Mouse (Mus musculus): ENCODE data around the gene Themis2. TPM values are rescaled to one million over a fixed set of nuclear protein-coding genes. Genes with fewer than 3 reads are reported as not detected.

Themis2 gene
- total RNA-seq (2012; rRNA removed), result 14.2 and 17.1 TPM in 2 replicates
- 9.3 and 10.2 TPM in 2 replicates for total RNA-seq (2014; rRNA removed)
- polyA plus RNA-seq (2012; ENCODE audit: insufficient read length, low read depth), result 30.7 and 35.7 TPM in 2 replicates

DNA sequence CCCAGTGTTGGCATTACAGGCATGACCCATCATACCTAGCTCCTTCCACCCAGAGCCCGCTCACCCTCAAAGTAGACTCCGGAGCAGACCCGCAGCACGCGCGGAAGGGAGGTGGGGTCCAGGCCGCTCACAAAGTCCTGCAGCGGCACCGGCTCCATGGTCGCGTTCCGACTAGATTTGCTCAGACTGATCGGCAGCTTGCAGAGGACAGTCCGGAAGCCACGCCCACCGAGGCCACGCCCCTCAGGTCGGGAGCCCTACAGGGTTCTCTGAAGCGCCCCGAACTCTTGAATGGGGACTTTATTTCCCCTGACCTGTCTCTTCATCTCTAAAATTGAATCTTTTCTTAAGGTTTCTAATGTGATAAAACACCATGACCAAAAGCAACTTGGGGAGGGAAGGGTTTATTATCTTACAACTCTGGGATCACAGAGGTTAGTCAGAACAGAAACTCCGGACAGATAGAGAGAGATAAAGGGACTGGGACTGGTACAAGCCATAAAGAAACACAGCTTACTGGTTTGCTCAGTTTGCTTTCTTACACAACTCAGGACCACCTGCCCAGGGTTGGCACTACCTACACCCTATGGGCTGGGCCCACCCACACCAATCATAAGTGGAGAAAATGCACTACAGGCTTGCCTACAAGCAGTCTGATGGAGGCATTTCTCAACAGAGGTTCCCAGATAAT lies at the start of gene Themis2:
TSS of gene Themis2 (minus strand) at position 192 of the 691 bp plus-strand sequence.
- Histone ChIP-seq H3K4me3 (replicated peaks in 1 of 3; ENCODE audit: low read depth in 2 of 3, low read length in 2 of 3, poor library complexity in 1 of 3) (peak within 1 kb of the TSS; percentile 74 to 83 (median 81)), H3K4me2 (ENCODE audit: insufficient read depth, low read depth, poor library complexity, severe bottlenecking) (peak within 1 kb of the TSS; percentile 87), H3K4me1 (ENCODE audit: control insufficient read depth in 1 of 2, insufficient read depth in 2 of 2) (peaks cover 9 to 51% of the 10 kb centered on the region in 2 experiments), H3K9me3 (replicated peaks; ENCODE audit: low read length) (no peaks in the 10 kb centered on the region), H3K27ac (ENCODE audit: insufficient read depth, low read depth) (peak within 1 kb of the TSS; percentile 51), H3K36me3 (replicated peaks in 1 of 2; ENCODE audit: control insufficient read depth in 1 of 2, insufficient read depth in 1 of 2, low read length in 1 of 2) (peaks cover 10 to 18% of the 10 kb centered on the region in 2 experiments), H3K27me3 (replicated peaks) (no peaks in the 10 kb centered on the region), H3K9ac (ENCODE audit: insufficient read depth, low read depth) (peak within 1 kb of the TSS; percentile 87), H3K79me2 (replicated peaks; ENCODE audit: control insufficient read depth, extremely low read depth, insufficient read depth, poor library complexity, severe bottlenecking) (peaks cover 16% of the 10 kb centered on the region)
- DNase-seq (ENCODE audit: extremely low read depth), result peak; percentile 86
- TF ChIP-seq ETS1 (conservative IDR thresholded peaks at IDR 0.05; ENCODE audit: low read depth, low read length) (no peak), POLR2A (IDR thresholded peaks at IDR 0.05; ENCODE audit: low read depth, low read length) (peak; percentile 91), MXI1 (IDR thresholded peaks at IDR 0.05; ENCODE audit: low read depth, low read length) (peak; percentile 55), SIN3A (IDR thresholded peaks at IDR 0.05; ENCODE audit: low read length) (peak; percentile 16; the same call in 1 of the 2 replicates), TCF12 (IDR thresholded peaks at IDR 0.05; ENCODE audit: low read depth, low read length) (peak; percentile 79), USF1 (IDR thresholded peaks at IDR 0.05; ENCODE audit: low read depth, low read length) (no peak), KAT2A (IDR thresholded peaks at IDR 0.05; ENCODE audit: insufficient replicate concordance, low read length) (no peak), ZC3H11A (IDR thresholded peaks at IDR 0.05; ENCODE audit: low read depth, low read length) (no peak), CHD2 (IDR thresholded peaks at IDR 0.05; ENCODE audit: low read length) (no peak), RCOR1 (conservative IDR thresholded peaks at IDR 0.05; ENCODE audit: low read depth, low read length) (no peak), RAD21 (IDR thresholded peaks at IDR 0.05; ENCODE audit: low read depth, low read length) (no peak), POLR2AphosphoS2 (IDR thresholded peaks at IDR 0.05; ENCODE audit: low read depth, low read length) (no peak; the same call in 1 of the 2 replicates), JUND (conservative IDR thresholded peaks at IDR 0.05; ENCODE audit: low read depth, low read length) (no peak), TBP (conservative IDR thresholded peaks at IDR 0.05; ENCODE audit: low read depth, low read length) (0 out of 2 replicates have a peak, but pooled peaks have one; percentile 59), ZKSCAN1 (IDR thresholded peaks at IDR 0.05; ENCODE audit: borderline replicate concordance, low read depth, low read length) (no peak), UBTF (IDR thresholded peaks at IDR 0.05; ENCODE audit: low read depth, low read length) (0 out of 2 replicates have a peak, but pooled peaks have one; percentile 44), ZNF384 (IDR thresholded peaks at IDR 0.05; ENCODE audit: low read depth, low read length) (no peak), USF2 (conservative IDR thresholded peaks at IDR 0.05; ENCODE audit: low read depth, low read length) (no peak), CTCF (conservative IDR thresholded peaks at IDR 0.05 in 1 of 2, IDR thresholded peaks at IDR 0.05 in 1 of 2; ENCODE audit: low read depth in 2 of 2, low read length in 2 of 2) (no peak), BHLHE40 (IDR thresholded peaks at IDR 0.05; ENCODE audit: low read depth, low read length) (no peak), IRF4 (IDR thresholded peaks at IDR 0.05; ENCODE audit: low read depth, low read length) (peak; percentile 19; the same call in 1 of the 2 replicates), PAX5 (IDR thresholded peaks at IDR 0.05; ENCODE audit: low read length) (no peak), MYC (IDR thresholded peaks at IDR 0.05; ENCODE audit: low read depth, low read length) (no peak), ELF1 (IDR thresholded peaks at IDR 0.05; ENCODE audit: low read depth, low read length) (peak; percentile 72), SMC3 (IDR thresholded peaks at IDR 0.05; ENCODE audit: low read depth, low read length) (no peak), MAFK (IDR thresholded peaks at IDR 0.05; ENCODE audit: insufficient replicate concordance, low read length) (no peak), NELFE (IDR thresholded peaks at IDR 0.05; ENCODE audit: low read depth, low read length) (peak; percentile 72), CHD1 (IDR thresholded peaks at IDR 0.05; ENCODE audit: low read depth, low read length) (no peak), ZMIZ1 (IDR thresholded peaks at IDR 0.05; ENCODE audit: low read depth, low read length) (0 out of 2 replicates have a peak, but pooled peaks have one; percentile 43), HCFC1 (IDR thresholded peaks at IDR 0.05; ENCODE audit: low read depth, low read length) (no peak), E2F4 (IDR thresholded peaks at IDR 0.05; ENCODE audit: insufficient replicate concordance, low read depth, low read length) (no peak), EP300 (IDR thresholded peaks at IDR 0.05; ENCODE audit: low read length) (no peak), MEF2A (IDR thresholded peaks at IDR 0.05; ENCODE audit: borderline replicate concordance, low read depth, low read length) (no peak), MAZ (IDR thresholded peaks at IDR 0.05; ENCODE audit: low read depth, low read length) (no peak), JUN (IDR thresholded peaks at IDR 0.05; ENCODE audit: insufficient read depth, low read depth, low read length) (no peak), GABPA (IDR thresholded peaks at IDR 0.05; ENCODE audit: insufficient replicate concordance, low read depth, low read length) (no peak), MAX (IDR thresholded peaks at IDR 0.05; ENCODE audit: low read length) (no peak), NRF1 (IDR thresholded peaks at IDR 0.05; ENCODE audit: low read depth, low read length) (no peak)
- in situ Hi-C loops (cut with MboI; ENCODE audit: low pct_ligation_motif_present, low pct_unique_long_range_greater_than_20kb, low sequenced_read_pairs), result no loop called here
- dilution Hi-C loops (cut with MboI; ENCODE audit: extremely low pct_ligation_motif_present, extremely low pct_unique_long_range_greater_than_20kb, low sequenced_read_pairs), result no loop called here

Measured in CH12.LX (cell line).